ENCODE assay signal across 20 mouse cellular contexts in genomic region chr3:53410031-53410430, GRCm38 (mm10). TPM values are rescaled to one million over a fixed set of nuclear protein-coding genes. Genes with fewer than 3 reads are reported as not detected.
DNase-seq lines count a peak whose midpoint lies in the region; ATAC-seq lines count a peak whose summit lies in the region.
"Had no signal": no experiment of that assay in that cellular context is flagged by ENCODE, and none has a peak within 500 bp of the region (broad histone marks: within the 10 kb centered on the region; RNA-seq: fewer than 3 reads in every experiment).

No protein-coding gene starts in this region.

- ATAC-seq in hindbrain, embryonic 11.5 days (ENCODE audit: low FRiP score), result no peak
- no peak for ATAC-seq in hindbrain, embryonic 13.5 days (ENCODE audit: low FRiP score)
- ATAC-seq in hindbrain, embryonic 16.5 days, result peak; percentile 40
- no peak for ATAC-seq in liver, embryonic 12.5 days
- no peak for ATAC-seq in forebrain, embryonic 13.5 days
- ATAC-seq: forebrain, embryonic 15.5 days; intestine, embryonic 15.5 days had no signal

- H3K27ac ChIP-seq in hindbrain, embryonic 11.5 days (ENCODE audit: low read depth, low read length), result no peak overlapping the region
- no peak overlapping the region for H3K27ac ChIP-seq in hindbrain, embryonic 13.5 days
- no peak overlapping the region for H3K27ac ChIP-seq in hindbrain, embryonic 16.5 days (ENCODE audit: low read depth, low read length)
- no peak overlapping the region for H3K27ac ChIP-seq in liver, embryonic 12.5 days
- H3K27ac ChIP-seq in forebrain, embryonic 13.5 days, result no peak overlapping the region
- H3K27ac ChIP-seq: embryonic facial prominence, embryonic 15.5 days; forebrain, embryonic 10.5 days; forebrain, embryonic 15.5 days; intestine, embryonic 15.5 days had no signal

- H3K4me2 ChIP-seq in hindbrain, embryonic 11.5 days (replicated peaks; ENCODE audit: low read depth, low read length), result no peak overlapping the region
- no peak overlapping the region for H3K4me2 ChIP-seq in hindbrain, embryonic 13.5 days
- H3K4me2 ChIP-seq in hindbrain, embryonic 16.5 days (ENCODE audit: low read length), result no peak overlapping the region
- H3K4me2 ChIP-seq in liver, embryonic 12.5 days, result no peak overlapping the region
- H3K4me2 ChIP-seq in forebrain, embryonic 13.5 days, result no peak overlapping the region
- H3K4me2 ChIP-seq: embryonic facial prominence, embryonic 15.5 days; forebrain, embryonic 15.5 days; heart, embryonic 12.5 days; intestine, embryonic 15.5 days had no signal

- no peaks in the 10 kb centered on the region for H3K36me3 ChIP-seq in hindbrain, embryonic 11.5 days (ENCODE audit: control insufficient read depth, insufficient read depth, low read length)
- H3K36me3 ChIP-seq in hindbrain, embryonic 13.5 days, result no peaks in the 10 kb centered on the region
- no peaks in the 10 kb centered on the region for H3K36me3 ChIP-seq in hindbrain, embryonic 16.5 days (ENCODE audit: control insufficient read depth, insufficient read depth, low read length)
- H3K36me3 ChIP-seq in liver, embryonic 12.5 days, result no peaks in the 10 kb centered on the region
- H3K36me3 ChIP-seq in forebrain, embryonic 13.5 days (ENCODE audit: poor library complexity, severe bottlenecking), result no peaks in the 10 kb centered on the region
- H3K36me3 ChIP-seq: embryonic facial prominence, embryonic 15.5 days; forebrain, embryonic 10.5 days; forebrain, embryonic 15.5 days; heart, embryonic 12.5 days; intestine, embryonic 15.5 days had no signal

- H3K4me1 ChIP-seq in hindbrain, embryonic 11.5 days (replicated peaks; ENCODE audit: control insufficient read depth, insufficient read depth, low read length), result no peaks in the 10 kb centered on the region
- H3K4me1 ChIP-seq in hindbrain, embryonic 13.5 days (replicated peaks), result no peaks in the 10 kb centered on the region
- no peaks in the 10 kb centered on the region for H3K4me1 ChIP-seq in hindbrain, embryonic 16.5 days (ENCODE audit: control insufficient read depth, insufficient read depth, low read depth, low read length)
- no peaks in the 10 kb centered on the region for H3K4me1 ChIP-seq in liver, embryonic 12.5 days
- no peaks in the 10 kb centered on the region for H3K4me1 ChIP-seq in forebrain, embryonic 13.5 days
- H3K4me1 ChIP-seq: embryonic facial prominence, embryonic 15.5 days; forebrain, embryonic 15.5 days; intestine, embryonic 15.5 days had no signal

- no peaks in the 10 kb centered on the region for H3K27me3 ChIP-seq in hindbrain, embryonic 11.5 days (ENCODE audit: control insufficient read depth, insufficient read depth, low read length)
- H3K27me3 ChIP-seq in hindbrain, embryonic 13.5 days, result no peaks in the 10 kb centered on the region
- H3K27me3 ChIP-seq in hindbrain, embryonic 16.5 days (replicated peaks; ENCODE audit: control insufficient read depth, insufficient read depth, low read length), result no peaks in the 10 kb centered on the region
- no peaks in the 10 kb centered on the region for H3K27me3 ChIP-seq in liver, embryonic 12.5 days (replicated peaks)
- no peaks in the 10 kb centered on the region for H3K27me3 ChIP-seq in forebrain, embryonic 13.5 days
- H3K27me3 ChIP-seq: embryonic facial prominence, embryonic 15.5 days; forebrain, embryonic 15.5 days; heart, embryonic 12.5 days; intestine, embryonic 15.5 days had no signal

- H3K4me3 ChIP-seq in hindbrain, embryonic 11.5 days (ENCODE audit: low read depth, low read length), result no peak overlapping the region
- no peak overlapping the region for H3K4me3 ChIP-seq in hindbrain, embryonic 13.5 days
- H3K4me3 ChIP-seq in hindbrain, embryonic 16.5 days (ENCODE audit: low read length), result no peak overlapping the region
- no peak overlapping the region for H3K4me3 ChIP-seq in liver, embryonic 12.5 days
- no peak overlapping the region for H3K4me3 ChIP-seq in forebrain, embryonic 13.5 days
- H3K4me3 ChIP-seq: embryonic facial prominence, embryonic 15.5 days; erythroblast, embryonic 14.5 days; forebrain, embryonic 10.5 days; forebrain, embryonic 15.5 days; heart, embryonic 12.5 days; intestine, embryonic 15.5 days had no signal

- H3K9me3 ChIP-seq in hindbrain, embryonic 11.5 days (ENCODE audit: control insufficient read depth, low read length), result no peaks in the 10 kb centered on the region
- no peaks in the 10 kb centered on the region for H3K9me3 ChIP-seq in hindbrain, embryonic 13.5 days
- H3K9me3 ChIP-seq in hindbrain, embryonic 16.5 days (ENCODE audit: control insufficient read depth, low read length), result no peaks in the 10 kb centered on the region
- no peaks in the 10 kb centered on the region for H3K9me3 ChIP-seq in liver, embryonic 12.5 days (replicated peaks)
- H3K9me3 ChIP-seq in forebrain, embryonic 13.5 days (replicated peaks), result no peaks in the 10 kb centered on the region
- H3K9me3 ChIP-seq: embryonic facial prominence, embryonic 15.5 days; forebrain, embryonic 10.5 days; forebrain, embryonic 15.5 days; heart, embryonic 12.5 days; intestine, embryonic 15.5 days had no signal

- DNase-seq in cerebellum, postnatal 10 days, result peak; percentile 34 to 42
- DNase-seq in cerebellum, adult 11-12 months, result no peak
- DNase-seq in hindbrain, embryonic 11.5 days (ENCODE audit: low spot score), result peak; percentile 35
- DNase-seq in brain, adult 2 months (ENCODE audit: low read depth, low spot score), result peak; percentile 31
- DNase-seq: adrenal gland, postnatal 10 days; cerebellum, adult 8-10 months; cerebellum, postnatal 36 days; embryo, embryonic 11 days; gastrocnemius, postnatal 10 days; kidney, adult 18-20 months had no signal

- 57% methylated on average over 6 of the region's 6 CpGs for WGBS in hindbrain, embryonic 11.5 days
- whole genome bisulfite sequencing in hindbrain, embryonic 13.5 days, result 51% methylated on average over 6 of the region's 6 CpGs
- WGBS in hindbrain, embryonic 16.5 days, result 52% methylated on average over 6 of the region's 6 CpGs
- WGBS in liver, embryonic 12.5 days (ENCODE audit: insufficient replicate concordance), result 52% methylated on average over 6 of the region's 6 CpGs
- 78% methylated on average over 6 of the region's 6 CpGs for WGBS in forebrain, embryonic 13.5 days

- H3K9ac ChIP-seq in hindbrain, embryonic 11.5 days (ENCODE audit: low read depth, low read length), result no peak overlapping the region
- no peak overlapping the region for H3K9ac ChIP-seq in hindbrain, embryonic 13.5 days
- no peak overlapping the region for H3K9ac ChIP-seq in hindbrain, embryonic 16.5 days (ENCODE audit: low read depth, low read length)
- H3K9ac ChIP-seq in liver, embryonic 12.5 days, result no peak overlapping the region
- no peak overlapping the region for H3K9ac ChIP-seq in forebrain, embryonic 13.5 days
- H3K9ac ChIP-seq: embryonic facial prominence, embryonic 15.5 days; forebrain, embryonic 15.5 days; heart, embryonic 12.5 days; intestine, embryonic 15.5 days had no signal

RNA-seq across cellular contexts. Expression of gene Nhlrc3, which starts 53.1 kb away (rescaled TPM):
- 8.2 and 9.6 TPM in 2 replicates for polyA plus RNA-seq in hindbrain, embryonic 11.5 days (2014; fragmentation: Nextera tagmentation; extraction: Ambion mirVana)
- polyA plus RNA-seq in hindbrain, embryonic 13.5 days (2015; fragmentation: Nextera tagmentation; extraction: Ambion mirVana), result 9.4 and 10.2 TPM in 2 replicates
- polyA plus RNA-seq in hindbrain, embryonic 16.5 days (2015; fragmentation: Nextera tagmentation; extraction: Ambion mirVana), result 8.1 and 9.3 TPM in 2 replicates
- 5.9 TPM in 2 replicates for polyA plus RNA-seq in liver, embryonic 12.5 days (2016; fragmentation: Nextera tagmentation; extraction: Ambion mirVana)
- polyA plus RNA-seq in forebrain, embryonic 13.5 days (2015; fragmentation: Nextera tagmentation; extraction: Ambion mirVana), result 7.2 and 9.7 TPM in 2 replicates

RNA-seq across cellular contexts. Expression of gene Proser1, which starts 53.4 kb away (rescaled TPM):
- polyA plus RNA-seq in hindbrain, embryonic 11.5 days (2014; fragmentation: Nextera tagmentation; extraction: Ambion mirVana), result 25.5 and 30.2 TPM in 2 replicates
- 24.8 and 27.5 TPM in 2 replicates for polyA plus RNA-seq in hindbrain, embryonic 13.5 days (2015; fragmentation: Nextera tagmentation; extraction: Ambion mirVana)
- 13.5 and 16.1 TPM in 2 replicates for polyA plus RNA-seq in hindbrain, embryonic 16.5 days (2015; fragmentation: Nextera tagmentation; extraction: Ambion mirVana)
- 7.7 and 8.8 TPM in 2 replicates for polyA plus RNA-seq in liver, embryonic 12.5 days (2016; fragmentation: Nextera tagmentation; extraction: Ambion mirVana)
- polyA plus RNA-seq in forebrain, embryonic 13.5 days (2015; fragmentation: Nextera tagmentation; extraction: Ambion mirVana), result 28.8 and 32.9 TPM in 2 replicates
